Mouse (Mus musculus) layer of hippocampus, adult 18-20 months (tissue): ENCODE measurements around the gene 4933402D24Rik. TPM values are rescaled to one million over a fixed set of nuclear protein-coding genes. Genes with fewer than 3 reads are reported as not detected.

Experiments
- DNase-seq, 2 experiments: peaks; one replicate each; pipeline ENCODE4 v3.0.0; 2022; ENCODE audit warnings: low spot score in 2 of 2
- long read RNA-seq: library from polyadenylated mRNA; stranded (forward); transcript quantifications from one replicate; pipeline ENCODE4 v2.0.0, GENCODE M21; 2021
- total RNA-seq, 2 experiments: library from RNA; stranded (reverse); gene quantifications; 2 replicates each; pipeline ENCODE4 v1.2.3; 2021

4933402D24Rik gene
- not detected for total RNA-seq
- long read RNA-seq: 0 reads

- no peak for DNase-seq
Observed at GRCm38 (mm10) chr1:63769167-63769566, at the start of gene 4933402D24Rik. Gene 4933402D24Rik, minus strand, starts transcription at chr1:63769267.

- no peak for DNase-seq
Observed at GRCm38 (mm10) chr1:63808584-63808983, 39.5 kb upstream of the 4933402D24Rik start.

GRCm38 (mm10) chr1:63805095-63805494, 36.0 kb upstream of the 4933402D24Rik start:
- DNase-seq: no peak

GRCm38 (mm10) chr1:63794326-63794725, 25.3 kb upstream of the 4933402D24Rik start:
- DNase-seq: no peak

GRCm38 (mm10) chr1:63776902-63777630, 8.0 kb upstream of the 4933402D24Rik start:
- DNase-seq: no peak

GRCm38 (mm10) chr1:63776396-63776795, 7.3 kb upstream of the 4933402D24Rik start:
- DNase-seq: no peak

- peak; percentile 24 to 36 for DNase-seq
Observed at GRCm38 (mm10) chr1:63770309-63770708, 1.2 kb upstream of the 4933402D24Rik start.

GRCm38 (mm10) chr1:63768112-63768511, 955 bp downstream of the 4933402D24Rik start:
- DNase-seq: no peak

GRCm38 (mm10) chr1:63764395-63764794, 4.7 kb downstream of the 4933402D24Rik start:
- no peak for DNase-seq

- DNase-seq: no peak
Observed at GRCm38 (mm10) chr1:63763881-63764386, 5.1 kb downstream of the 4933402D24Rik start.

GRCm38 (mm10) chr1:63763212-63763694, 5.8 kb downstream of the 4933402D24Rik start:
- DNase-seq: peak; percentile 55 to 76

GRCm38 (mm10) chr1:63756005-63756404, 13.1 kb downstream of the 4933402D24Rik start:
- no peak for DNase-seq

- peak; percentile 83 to 96 for DNase-seq
Observed at GRCm38 (mm10) chr1:63730240-63730771, 38.8 kb downstream of the 4933402D24Rik start, which contains the start of the genes Mdh1b and Fastkd2. Gene Mdh1b, minus strand, starts transcription at chr1:63730318. Gene Fastkd2, plus strand, starts transcription at chr1:63730614.

GRCm38 (mm10) chr1:63729796-63730195, 39.3 kb downstream of the 4933402D24Rik start:
- DNase-seq: peak in 1 of 2 experiments; percentile 1

GRCm38 (mm10) chr1:63720161-63720560, 48.9 kb downstream of the 4933402D24Rik start:
- DNase-seq: peak in 1 of 2 experiments; percentile 5

GRCm38 (mm10) chr1:63708876-63709275, 60.2 kb downstream of the 4933402D24Rik start:
- DNase-seq: no peak

GRCm38 (mm10) chr1:63705733-63706132, 63.3 kb downstream of the 4933402D24Rik start:
- DNase-seq: no peak

Other genes starting within 250 kb of the 4933402D24Rik start
- gene Gm39653, start 153.3 kb downstream of the 4933402D24Rik start, total RNA-seq: not detected
- under 1 TPM in 1 of 2 experiments, not detected in 1; 0.12 TPM for gene Dytn, start 82.3 kb downstream of the 4933402D24Rik start, total RNA-seq
- under 1 TPM; 0.51 to 0.72 TPM for gene Mdh1b, start 38.9 kb downstream of the 4933402D24Rik start, total RNA-seq
- gene Fastkd2, start 38.7 kb downstream of the 4933402D24Rik start, total RNA-seq: 10 to 100 TPM; 19.5 to 21.6 TPM